Mouse (Mus musculus) lung, adult 2 months (tissue): ENCODE data around the gene Arhgap24.

Experiments
- CTCF ChIP-seq: fragments of 200-500 bp; IDR thresholded peaks from 2 replicates; pipeline ENCODE4 v1.5.1; 2011; ENCODE audit warnings: mild to moderate bottlenecking, low read length, control low read depth; ENCODE audit not compliant: insufficient read depth
- POLR2A ChIP-seq: fragments of 200-500 bp; IDR thresholded peaks from 2 replicates; pipeline ENCODE4 v1.6.1; 2011; ENCODE audit warnings: low read depth, mild to moderate bottlenecking, control low read depth, low read length, borderline replicate concordance; ENCODE audit errors: extremely low read depth

DNA sequence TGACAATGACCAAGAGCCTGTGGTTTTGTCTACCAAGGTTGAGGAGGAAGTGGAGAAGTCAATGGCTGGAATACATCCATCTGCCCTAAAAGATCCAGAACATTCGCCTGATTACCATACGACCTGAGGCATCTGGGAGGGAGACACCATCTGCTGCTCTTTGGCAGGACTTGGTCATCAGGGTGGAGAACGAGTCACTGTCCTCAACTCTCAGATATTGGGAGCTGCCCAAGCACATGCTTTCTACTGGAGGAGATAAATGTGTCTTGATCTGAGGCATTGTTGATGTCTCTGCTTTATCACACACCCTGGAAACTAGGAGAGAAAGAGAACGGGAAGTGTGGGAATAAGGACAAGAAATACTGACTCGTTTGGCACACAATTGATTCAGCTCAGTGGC lies 206.5 kb downstream of the Arhgap24 start:
- TF ChIP-seq CTCF: no peak
- TF ChIP-seq POLR2A: no peak
